Mouse (Mus musculus): ENCODE results near the gene Gm11938. TPM values are rescaled to one million over a fixed set of nuclear protein-coding genes. Genes with fewer than 3 reads are reported as not detected.

Gene Gm11938
- polyA plus RNA-seq, 1 experiment from 2014 or later, result not detected

DNA sequence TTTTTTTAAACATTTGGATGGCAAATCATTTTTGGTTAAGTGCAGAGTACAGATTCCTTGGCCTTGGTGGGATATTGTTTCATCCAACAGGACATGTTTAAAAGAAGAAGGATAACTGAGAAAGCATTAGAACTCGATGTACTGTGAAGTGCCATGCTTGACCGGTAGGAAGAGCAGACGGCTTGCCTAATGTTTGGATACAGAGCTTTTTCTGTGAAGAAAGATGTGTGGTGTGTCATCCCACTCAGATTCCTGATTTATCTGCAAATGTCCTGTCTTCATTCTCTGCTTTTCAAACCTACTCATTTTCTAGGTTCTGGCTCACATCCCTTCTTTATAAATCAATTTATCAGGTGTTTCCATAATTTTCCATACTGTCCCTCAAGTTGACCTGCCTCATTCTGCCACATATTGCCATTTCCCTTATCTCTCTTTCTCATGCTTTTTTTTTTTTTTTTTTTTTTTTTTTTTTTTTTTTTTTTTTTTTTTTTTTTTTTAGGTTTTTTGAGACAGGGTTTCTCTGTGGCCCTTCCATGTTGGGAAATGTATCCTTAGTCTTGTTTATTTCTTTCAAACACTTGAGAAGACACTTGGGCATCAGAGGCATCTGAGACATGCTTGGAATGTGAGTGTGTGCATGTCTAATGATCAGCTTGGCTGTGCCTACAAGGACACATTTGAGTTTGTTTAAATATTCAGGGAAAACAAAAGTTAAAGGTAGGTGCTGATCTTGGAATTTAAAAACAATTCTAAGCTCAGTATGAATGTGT is 44.9 kb downstream of the Gm11938 start:
- Histone ChIP-seq H3K4me2 (replicated peaks; ENCODE audit: low read depth, low read length) (no peak overlapping the region), H3K27ac (ENCODE audit: low read depth, low read length) (no peak overlapping the region), H3K4me3 (ENCODE audit: low read length) (no peak overlapping the region), H3K36me3 (ENCODE audit: control insufficient read depth, insufficient read depth, low read length) (no peaks in the 10 kb centered on the region), H3K9me3 (ENCODE audit: control insufficient read depth, low read length) (no peaks in the 10 kb centered on the region), H3K9ac (ENCODE audit: low read depth, low read length) (no peak overlapping the region), H3K4me1 (ENCODE audit: control insufficient read depth, insufficient read depth, low read length) (no peaks in the 10 kb centered on the region), H3K27me3 (ENCODE audit: control insufficient read depth, insufficient read depth, low read length) (no peaks in the 10 kb centered on the region)
- WGBS, result 50% methylated on average over 3 of the region's 3 CpGs
- ATAC-seq (ENCODE audit: low FRiP score, low TSS enrichment), result no peak

DNA sequence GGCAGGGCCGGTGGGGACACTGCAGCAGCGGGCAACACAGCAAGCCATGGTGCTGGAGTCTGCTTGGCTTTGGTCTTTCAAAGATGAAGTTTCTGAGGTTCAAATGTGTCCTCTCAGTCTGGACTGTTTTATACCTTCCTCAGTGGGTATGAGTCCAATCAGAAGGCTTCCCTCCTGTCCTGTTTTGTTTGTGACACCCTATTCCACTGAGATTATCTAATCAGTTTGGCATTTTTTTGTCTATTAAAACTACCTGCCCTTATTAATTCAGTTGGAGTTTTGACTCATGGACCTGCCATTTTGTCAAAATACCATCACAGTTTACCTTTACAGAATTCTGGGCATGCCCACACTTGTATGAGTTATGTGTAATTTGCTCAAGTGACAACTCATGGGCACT is 46.4 kb downstream of the Gm11938 start, which contains the start of gene Krtap3-2:
Gene Krtap3-2 (minus strand): TSS at position 101 of the 400 bp plus-strand sequence.
- WGBS, result 80% methylated on average over 2 of the region's 2 CpGs
- H3K9me3 ChIP-seq (ENCODE audit: control insufficient read depth, low read length), result no peaks in the 10 kb centered on the region
- ATAC-seq (ENCODE audit: low FRiP score, low TSS enrichment), result no peak
- no peak within 1 kb of the TSS for H3K4me3 ChIP-seq (ENCODE audit: low read length)
- H3K27me3 ChIP-seq (ENCODE audit: control insufficient read depth, insufficient read depth, low read length), result no peaks in the 10 kb centered on the region
- H3K4me2 ChIP-seq (replicated peaks; ENCODE audit: low read depth, low read length), result no peak within 1 kb of the TSS
- H3K4me1 ChIP-seq (ENCODE audit: control insufficient read depth, insufficient read depth, low read length), result no peaks in the 10 kb centered on the region
- H3K36me3 ChIP-seq (ENCODE audit: control insufficient read depth, insufficient read depth, low read length), result no peaks in the 10 kb centered on the region
- no peak within 1 kb of the TSS for H3K9ac ChIP-seq (ENCODE audit: low read depth, low read length)
- no peak within 1 kb of the TSS for H3K27ac ChIP-seq (ENCODE audit: low read depth, low read length)

DNA sequence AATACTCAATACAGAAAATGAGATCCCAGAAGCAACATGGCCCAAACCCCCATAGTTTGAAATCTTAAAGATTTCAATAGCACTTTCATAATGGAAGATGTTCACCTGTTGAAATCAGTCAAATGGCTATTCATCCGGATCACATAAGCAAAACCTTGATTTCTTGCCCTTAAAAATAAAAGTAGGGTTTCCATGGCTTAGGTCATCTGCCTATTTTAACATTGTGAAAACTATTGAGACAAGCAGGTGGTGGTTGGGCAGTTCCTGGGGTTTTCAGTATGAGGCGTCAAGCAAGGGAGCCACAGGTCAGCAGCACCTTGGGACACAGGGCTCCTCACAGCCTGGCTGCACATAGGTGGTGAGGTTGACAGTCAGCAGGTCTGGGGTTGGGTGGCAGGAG is 46.9 kb downstream of the Gm11938 start:
- no peaks in the 10 kb centered on the region for H3K36me3 ChIP-seq (ENCODE audit: control insufficient read depth, insufficient read depth, low read length)
- H3K4me1 ChIP-seq (ENCODE audit: control insufficient read depth, insufficient read depth, low read length), result no peaks in the 10 kb centered on the region
- H3K9me3 ChIP-seq (ENCODE audit: control insufficient read depth, low read length), result no peaks in the 10 kb centered on the region
- no peak for ATAC-seq (ENCODE audit: low FRiP score, low TSS enrichment)
- no peak overlapping the region for H3K27ac ChIP-seq (ENCODE audit: low read depth, low read length)
- no peaks in the 10 kb centered on the region for H3K27me3 ChIP-seq (ENCODE audit: control insufficient read depth, insufficient read depth, low read length)
- no peak overlapping the region for H3K9ac ChIP-seq (ENCODE audit: low read depth, low read length)
- no peak overlapping the region for H3K4me3 ChIP-seq (ENCODE audit: low read length)
- 87% methylated on average over 2 of the region's 2 CpGs for WGBS
- no peak overlapping the region for H3K4me2 ChIP-seq (replicated peaks; ENCODE audit: low read depth, low read length)

Other genes with a start within 250 kb of the Gm11938 start
- 0.18 TPM in 1 of 2 replicates, not detected in the other for gene Krt28, start 228.4 kb downstream of the Gm11938 start, polyA plus RNA-seq (2014; fragmentation: Nextera tagmentation; extraction: Ambion mirVana)
- gene Krt10, start 213.9 kb downstream of the Gm11938 start, polyA plus RNA-seq (2014; fragmentation: Nextera tagmentation; extraction: Ambion mirVana), result 31.3 and 37.5 TPM in 2 replicates
- gene Krt12, start 181.0 kb downstream of the Gm11938 start, polyA plus RNA-seq (2014; fragmentation: Nextera tagmentation; extraction: Ambion mirVana), result not detected in 2 replicates
- 0.22 and 0.36 TPM in 2 replicates for gene Krt20, start 165.2 kb downstream of the Gm11938 start, polyA plus RNA-seq (2014; fragmentation: Nextera tagmentation; extraction: Ambion mirVana)
- 24.7 and 33.3 TPM in 2 replicates for gene Krt23, start 110.2 kb downstream of the Gm11938 start, polyA plus RNA-seq (2014; fragmentation: Nextera tagmentation; extraction: Ambion mirVana)
- gene Krt39, start 82.0 kb downstream of the Gm11938 start, polyA plus RNA-seq (2014; fragmentation: Nextera tagmentation; extraction: Ambion mirVana), result 0.43 and 0.69 TPM in 2 replicates
- gene Krt40, start 60.1 kb downstream of the Gm11938 start, polyA plus RNA-seq (2014; fragmentation: Nextera tagmentation; extraction: Ambion mirVana), result not detected in 2 replicates
- gene Krtap3-3, start 52.4 kb downstream of the Gm11938 start, polyA plus RNA-seq (2014; fragmentation: Nextera tagmentation; extraction: Ambion mirVana), result not detected in 2 replicates
- not detected in 2 replicates for gene Krtap3-2, start 46.5 kb downstream of the Gm11938 start, polyA plus RNA-seq (2014; fragmentation: Nextera tagmentation; extraction: Ambion mirVana)
- not detected in 2 replicates for gene Gm11939, start 43.8 kb downstream of the Gm11938 start, polyA plus RNA-seq (2014; fragmentation: Nextera tagmentation; extraction: Ambion mirVana)
- gene Krtap3-1, start 36.7 kb downstream of the Gm11938 start, polyA plus RNA-seq (2014; fragmentation: Nextera tagmentation; extraction: Ambion mirVana), result not detected in 2 replicates
- gene Krtap1-5, start 22.3 kb downstream of the Gm11938 start, polyA plus RNA-seq (2014; fragmentation: Nextera tagmentation; extraction: Ambion mirVana), result not detected in 2 replicates
- not detected in 2 replicates for gene Krtap1-4, start 19.7 kb downstream of the Gm11938 start, polyA plus RNA-seq (2014; fragmentation: Nextera tagmentation; extraction: Ambion mirVana)
- not detected in 2 replicates for gene Krtap1-3, start 12.0 kb downstream of the Gm11938 start, polyA plus RNA-seq (2014; fragmentation: Nextera tagmentation; extraction: Ambion mirVana)
- gene Krtap9-3, start 5.2 kb downstream of the Gm11938 start, polyA plus RNA-seq (2014; fragmentation: Nextera tagmentation; extraction: Ambion mirVana), result not detected in 2 replicates
- not detected in 2 replicates for gene Gm11937, start 6.9 kb upstream of the Gm11938 start, polyA plus RNA-seq (2014; fragmentation: Nextera tagmentation; extraction: Ambion mirVana)
- gene Krtap2-4, start 11.5 kb upstream of the Gm11938 start, polyA plus RNA-seq (2014; fragmentation: Nextera tagmentation; extraction: Ambion mirVana), result not detected in 2 replicates
- gene Gm11562, start 17.1 kb upstream of the Gm11938 start, polyA plus RNA-seq (2014; fragmentation: Nextera tagmentation; extraction: Ambion mirVana), result not detected in 2 replicates
- not detected in 2 replicates for gene Krtap4-1, start 24.9 kb upstream of the Gm11938 start, polyA plus RNA-seq (2014; fragmentation: Nextera tagmentation; extraction: Ambion mirVana)
- not detected in 2 replicates for gene Krtap4-2, start 31.8 kb upstream of the Gm11938 start, polyA plus RNA-seq (2014; fragmentation: Nextera tagmentation; extraction: Ambion mirVana)
- not detected in 2 replicates for gene Krtap4-7, start 40.8 kb upstream of the Gm11938 start, polyA plus RNA-seq (2014; fragmentation: Nextera tagmentation; extraction: Ambion mirVana)
- not detected in 2 replicates for gene Gm11555, start 46.9 kb upstream of the Gm11938 start, polyA plus RNA-seq (2014; fragmentation: Nextera tagmentation; extraction: Ambion mirVana)
- not detected in 2 replicates for gene Gm11563, start 55.7 kb upstream of the Gm11938 start, polyA plus RNA-seq (2014; fragmentation: Nextera tagmentation; extraction: Ambion mirVana)
- gene Krtap4-6, start 62.7 kb upstream of the Gm11938 start, polyA plus RNA-seq (2014; fragmentation: Nextera tagmentation; extraction: Ambion mirVana), result not detected in 2 replicates
- not detected in 2 replicates for gene Gm14190, start 87.4 kb upstream of the Gm11938 start, polyA plus RNA-seq (2014; fragmentation: Nextera tagmentation; extraction: Ambion mirVana)
- not detected in 2 replicates for gene Gm14180, start 131.0 kb upstream of the Gm11938 start, polyA plus RNA-seq (2014; fragmentation: Nextera tagmentation; extraction: Ambion mirVana)
- gene Gm11595, start 169.6 kb upstream of the Gm11938 start, polyA plus RNA-seq (2014; fragmentation: Nextera tagmentation; extraction: Ambion mirVana), result not detected in 2 replicates
- gene Krtap4-8, start 177.4 kb upstream of the Gm11938 start, polyA plus RNA-seq (2014; fragmentation: Nextera tagmentation; extraction: Ambion mirVana), result not detected in 2 replicates
- not detected in 2 replicates for gene Krtap4-9, start 181.9 kb upstream of the Gm11938 start, polyA plus RNA-seq (2014; fragmentation: Nextera tagmentation; extraction: Ambion mirVana)
- not detected in 2 replicates for gene Gm11596, start 190.2 kb upstream of the Gm11938 start, polyA plus RNA-seq (2014; fragmentation: Nextera tagmentation; extraction: Ambion mirVana)
- gene Gm11569, start 195.6 kb upstream of the Gm11938 start, polyA plus RNA-seq (2014; fragmentation: Nextera tagmentation; extraction: Ambion mirVana), result not detected in 2 replicates
- gene Gm11554, start 201.1 kb upstream of the Gm11938 start, polyA plus RNA-seq (2014; fragmentation: Nextera tagmentation; extraction: Ambion mirVana), result not detected in 2 replicates
- not detected in 2 replicates for gene Krtap4-13, start 206.6 kb upstream of the Gm11938 start, polyA plus RNA-seq (2014; fragmentation: Nextera tagmentation; extraction: Ambion mirVana)
- gene Gm11564, start 212.4 kb upstream of the Gm11938 start, polyA plus RNA-seq (2014; fragmentation: Nextera tagmentation; extraction: Ambion mirVana), result not detected in 2 replicates
- gene 2300003K06Rik, start 234.8 kb upstream of the Gm11938 start, polyA plus RNA-seq (2014; fragmentation: Nextera tagmentation; extraction: Ambion mirVana), result not detected in 2 replicates
- gene Krtap4-16, start 248.3 kb upstream of the Gm11938 start, polyA plus RNA-seq (2014; fragmentation: Nextera tagmentation; extraction: Ambion mirVana), result not detected in 2 replicates